Mouse (Mus musculus) liver, adult 2 months (tissue): ENCODE measurements around the gene Lrp1.

Experiments
- CTCF ChIP-seq: fragments of 200-500 bp; IDR thresholded peaks from 2 replicates; pipeline ENCODE4 v1.5.1; 2011; ENCODE audit warnings: low read depth, low read length, control low read depth
- POLR2A ChIP-seq: fragments of 200-500 bp; IDR thresholded peaks from 2 replicates; pipeline ENCODE4 v1.6.1; 2011; ENCODE audit warnings: low read length, control low read depth; ENCODE audit not compliant: insufficient read depth; ENCODE audit errors: extremely low read depth

DNA sequence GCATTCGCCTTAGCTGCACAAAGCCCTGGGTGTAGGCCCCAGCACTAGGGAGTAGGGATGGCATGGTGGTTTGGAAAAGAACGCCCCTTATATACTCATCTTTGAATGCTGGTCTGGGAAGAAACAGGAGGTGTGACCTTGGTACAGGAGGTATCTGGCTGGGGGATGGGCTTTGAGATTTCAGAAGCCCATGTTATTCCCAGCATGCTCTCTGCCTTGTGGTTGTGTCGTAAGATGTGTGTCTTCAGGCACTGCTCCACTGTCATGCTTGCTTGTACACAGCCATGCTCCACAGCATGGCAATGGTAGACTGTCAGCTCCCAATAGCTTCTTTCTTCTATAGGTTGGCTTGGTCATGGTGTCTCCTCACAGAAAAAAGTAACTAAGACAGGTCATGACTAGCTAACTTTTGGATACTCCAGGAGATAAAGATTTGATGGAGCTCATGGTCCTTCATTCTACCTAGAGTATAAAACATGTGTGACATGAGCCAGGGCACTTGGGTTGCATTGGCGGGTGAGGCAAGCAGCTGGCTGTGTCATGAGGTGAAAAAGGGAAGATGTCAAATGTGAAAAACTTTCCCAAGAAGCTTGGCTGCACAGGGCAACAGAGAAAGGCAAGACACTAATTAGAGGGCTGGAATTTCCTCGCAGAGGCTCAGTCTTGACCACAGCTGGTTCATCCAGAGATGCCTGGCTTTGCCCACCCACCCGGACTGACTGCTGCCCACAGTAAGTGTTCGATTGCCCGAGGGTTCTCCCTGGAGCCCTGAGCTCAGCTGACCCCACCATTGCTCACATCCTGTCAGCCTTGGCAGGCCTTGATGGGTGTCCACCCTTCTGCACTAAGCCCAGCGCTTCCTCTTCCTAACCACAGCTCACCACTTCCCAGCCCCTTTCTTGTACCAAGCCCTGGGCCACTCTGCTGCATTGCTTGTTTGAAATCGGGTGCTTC is 10.6 kb upstream of the Lrp1 start:
- TF ChIP-seq POLR2A, result no peak
- TF ChIP-seq CTCF, result no peak
